Mouse (Mus musculus) spleen, postnatal 10 days (tissue): Measurements from ENCODE around the gene Rsg1.

Source experiments
- DNase-seq, 2 experiments: peaks; one replicate each; pipeline ENCODE4 v3.0.0; 2021 to 2022; ENCODE audit warnings: low spot score in 2 of 2

Rsg1 gene

DNA sequence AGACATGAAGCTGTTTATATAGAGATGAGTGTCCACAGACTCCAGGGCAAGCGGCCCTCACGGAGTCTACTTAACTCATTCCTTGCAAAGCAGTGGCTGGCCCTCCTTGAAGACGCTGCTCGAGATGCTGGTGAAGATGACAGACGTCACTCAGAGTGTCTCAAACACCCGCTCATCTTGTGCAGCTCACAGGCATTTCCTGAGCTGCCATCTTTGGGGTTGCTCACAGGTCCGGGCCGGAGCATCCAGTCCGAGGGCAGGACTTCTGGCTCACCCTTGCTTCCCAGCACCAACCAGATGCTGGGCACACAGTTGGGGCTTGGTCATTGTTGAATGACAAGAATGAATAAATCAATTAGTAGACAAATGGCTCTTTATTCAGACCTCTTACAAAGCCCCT is 864 bp upstream of the Rsg1 start:
- no peak for DNase-seq

DNA sequence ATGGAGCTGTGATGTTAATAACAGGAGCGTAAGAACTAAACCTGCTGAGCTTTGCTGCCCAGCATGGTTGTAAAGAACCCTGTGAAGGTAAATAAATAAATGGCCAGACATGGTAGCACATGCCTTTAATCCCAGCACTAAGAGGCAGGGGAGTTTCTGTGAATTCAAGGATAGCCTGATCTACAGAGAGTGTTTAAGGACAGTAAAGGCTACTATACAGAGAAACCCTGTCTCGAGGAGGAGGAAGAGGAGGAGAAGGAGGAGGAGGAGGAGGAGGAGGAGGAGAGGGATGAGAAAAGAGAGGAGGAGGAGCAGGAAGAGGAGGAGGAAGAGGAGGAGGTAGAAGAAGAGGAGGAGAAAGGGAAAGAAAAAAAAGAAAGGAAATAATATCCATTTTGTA is 414 bp upstream of the Rsg1 start:
- no peak for DNase-seq

DNA sequence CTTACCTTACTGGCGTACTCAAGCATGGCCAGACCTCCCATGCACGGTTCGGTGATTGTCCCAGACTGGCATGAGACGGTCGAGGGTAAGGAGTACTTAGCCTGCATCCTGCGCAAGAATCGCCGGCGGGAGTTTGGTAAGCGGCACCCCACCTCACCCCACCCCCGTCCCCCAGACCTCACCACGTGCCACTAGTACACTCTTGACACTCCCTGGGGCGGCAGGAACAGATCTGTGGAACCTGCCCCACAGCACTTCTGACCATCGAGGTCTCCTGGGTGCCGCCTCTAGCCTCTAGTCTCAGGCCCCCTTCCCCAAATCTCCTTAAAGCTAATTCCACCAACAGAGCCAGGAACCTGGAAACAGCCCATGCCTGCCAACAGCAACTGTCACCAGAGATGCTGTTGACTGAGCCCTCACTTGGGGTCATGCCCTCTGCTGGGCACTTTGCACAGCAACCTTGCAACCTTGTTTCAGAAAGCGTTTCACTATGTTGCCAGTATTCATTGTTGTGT is 638 bp downstream of the Rsg1 start:
- peak; percentile 44 to 74 for DNase-seq

DNA sequence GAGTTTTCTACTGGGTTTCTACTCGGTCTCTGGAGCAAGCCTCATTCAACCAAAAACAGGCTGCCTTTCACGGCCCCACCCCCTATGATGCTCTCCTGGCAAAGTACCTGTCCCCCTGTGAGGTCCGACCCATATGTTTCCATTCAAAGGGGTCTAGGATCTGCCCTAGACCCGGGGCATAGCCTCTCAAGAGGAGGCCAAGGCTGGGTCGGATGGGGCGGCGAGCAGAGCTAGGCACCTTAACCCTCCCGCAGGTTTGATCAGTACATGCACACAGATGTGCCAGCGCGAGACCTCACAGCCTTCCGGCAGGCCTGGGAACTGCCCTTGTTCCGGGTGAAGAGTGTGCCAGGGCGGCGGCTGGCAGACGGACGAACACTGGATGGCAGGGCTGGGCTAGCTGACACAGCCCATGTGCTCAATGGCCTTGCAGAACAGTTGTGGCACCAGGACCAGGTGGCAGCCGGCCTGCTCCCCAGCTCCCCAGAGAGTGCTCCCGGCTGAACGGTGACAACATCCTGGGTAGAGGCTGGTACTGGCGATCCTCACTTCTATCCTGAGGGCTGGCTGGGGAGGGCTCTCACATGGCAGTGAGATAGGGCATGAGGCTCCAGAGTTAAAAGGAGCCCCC is 5.9 kb downstream of the Rsg1 start:
- DNase-seq: no peak

DNA sequence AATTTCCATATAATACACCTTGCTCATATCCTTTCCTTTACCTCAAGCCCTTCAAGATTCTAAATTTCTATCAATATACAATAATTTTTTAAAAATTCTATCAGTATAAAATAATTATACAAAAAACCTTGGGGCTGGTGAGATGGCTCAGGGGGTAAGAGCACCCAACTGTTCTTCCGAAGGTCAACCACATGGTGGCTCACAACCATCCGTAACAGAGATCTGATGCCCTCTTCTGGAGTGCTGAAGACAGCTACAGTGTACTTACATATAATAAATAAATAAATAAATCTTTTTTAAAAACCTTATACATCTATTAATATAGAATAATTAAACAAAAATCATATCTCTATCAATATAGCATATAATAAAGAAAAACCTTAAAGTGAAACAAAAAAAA is 8.1 kb downstream of the Rsg1 start:
- DNase-seq: no peak

DNA sequence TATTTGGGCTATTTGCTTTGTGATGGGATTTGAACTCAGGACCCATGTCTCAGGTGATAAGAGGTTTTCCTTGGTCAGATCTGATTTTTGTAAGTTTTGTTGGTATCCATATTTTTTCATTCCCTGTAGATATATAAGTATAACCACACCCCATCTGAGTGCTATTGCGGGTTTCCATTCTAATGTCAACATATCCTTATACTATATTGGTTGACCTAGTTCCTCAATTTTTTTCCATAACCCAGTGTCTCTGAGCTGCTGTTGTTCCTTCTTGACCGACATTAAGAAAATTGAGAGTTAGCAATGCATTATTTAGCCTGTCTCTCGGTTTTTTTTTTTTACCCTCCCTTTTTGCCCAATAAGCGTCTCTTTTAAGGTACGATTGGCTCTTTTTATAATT is 9.0 kb downstream of the Rsg1 start:
- DNase-seq: no peak

DNA sequence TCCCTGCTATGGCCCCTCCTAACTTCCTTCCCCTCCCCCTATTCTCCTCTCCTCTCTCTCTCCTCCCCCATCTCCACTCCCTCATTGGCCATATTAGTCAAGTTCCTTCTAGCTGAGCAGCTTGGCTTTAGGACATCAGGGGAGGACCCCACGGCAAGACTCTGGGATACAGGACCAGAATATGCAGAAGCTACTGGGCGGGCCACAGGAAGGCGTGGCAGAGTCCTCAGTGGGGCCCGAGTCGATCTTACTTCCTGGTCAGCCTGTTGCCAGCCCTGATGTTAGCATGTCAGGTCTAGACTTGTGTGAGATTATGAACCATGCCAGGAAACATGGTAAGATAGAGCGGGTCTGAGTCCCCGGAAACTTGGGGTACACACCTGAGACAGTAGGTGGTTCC is 14.9 kb downstream of the Rsg1 start:
- DNase-seq: no peak

DNA sequence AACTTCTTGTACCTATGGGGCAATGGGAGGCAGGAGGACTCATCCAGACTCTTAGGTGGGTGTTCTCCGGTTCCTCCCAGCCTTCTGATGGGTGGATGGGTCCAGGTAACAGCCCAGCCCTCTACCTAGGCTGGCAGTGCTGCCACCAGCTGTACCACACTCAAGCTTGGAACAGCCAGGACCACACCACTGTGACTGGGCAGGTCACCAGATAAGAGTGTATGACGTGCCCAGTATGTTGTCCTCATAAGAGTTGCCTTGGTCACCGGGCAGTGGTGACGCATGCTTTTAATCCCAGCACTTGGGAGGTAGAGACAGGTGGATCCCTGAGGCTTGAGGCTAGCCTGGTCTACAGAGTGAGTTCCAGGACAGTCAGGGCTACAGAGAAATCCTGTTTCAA is 19.4 kb downstream of the Rsg1 start:
- DNase-seq: no peak

DNA sequence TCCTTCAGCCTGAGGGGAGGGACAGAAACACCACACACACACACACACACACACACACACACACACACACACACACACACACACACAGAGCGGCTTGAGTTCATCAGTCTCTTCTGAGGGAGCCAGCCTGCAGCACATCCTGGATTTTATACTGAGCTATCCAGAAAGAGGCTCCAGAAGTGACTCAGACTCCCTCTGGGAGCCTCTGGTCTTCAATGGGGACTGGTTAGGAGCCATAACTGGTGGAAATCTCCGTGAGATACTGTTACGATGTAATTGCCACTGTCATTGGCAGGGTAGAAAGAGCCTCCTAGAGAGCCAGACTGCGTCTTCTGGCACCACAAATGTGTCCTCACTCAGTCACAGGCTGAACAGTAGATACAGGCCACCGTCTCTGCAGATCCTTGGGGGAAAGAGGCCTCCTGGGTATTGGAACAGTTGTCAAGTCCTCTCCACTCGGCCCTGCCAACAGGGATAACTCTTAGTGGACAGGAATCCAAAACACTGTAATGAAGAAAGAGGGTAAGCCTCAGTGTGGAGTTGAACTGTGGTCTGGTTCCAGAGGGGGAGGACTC is 21.9 kb downstream of the Rsg1 start:
- no peak for DNase-seq

DNA sequence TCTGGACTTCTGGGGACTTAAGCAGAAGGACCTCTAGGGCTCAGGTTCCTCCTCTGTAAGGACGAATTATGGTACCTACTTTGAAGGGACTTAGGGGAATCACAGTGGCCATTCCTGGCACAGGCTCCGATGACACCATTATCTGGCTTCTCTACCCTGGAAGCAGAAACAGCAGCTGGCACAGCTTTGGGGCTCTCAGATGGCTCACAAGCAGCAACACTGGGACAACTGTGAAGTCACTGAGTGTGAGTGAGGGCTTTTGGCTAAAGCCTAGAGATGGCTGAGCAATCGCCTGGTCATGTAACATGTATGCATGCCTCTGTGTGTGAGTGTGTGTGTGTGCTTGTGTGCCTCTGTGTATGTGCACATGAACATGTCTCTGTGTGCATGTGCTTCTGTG is 23.1 kb downstream of the Rsg1 start:
- DNase-seq: no peak

DNA sequence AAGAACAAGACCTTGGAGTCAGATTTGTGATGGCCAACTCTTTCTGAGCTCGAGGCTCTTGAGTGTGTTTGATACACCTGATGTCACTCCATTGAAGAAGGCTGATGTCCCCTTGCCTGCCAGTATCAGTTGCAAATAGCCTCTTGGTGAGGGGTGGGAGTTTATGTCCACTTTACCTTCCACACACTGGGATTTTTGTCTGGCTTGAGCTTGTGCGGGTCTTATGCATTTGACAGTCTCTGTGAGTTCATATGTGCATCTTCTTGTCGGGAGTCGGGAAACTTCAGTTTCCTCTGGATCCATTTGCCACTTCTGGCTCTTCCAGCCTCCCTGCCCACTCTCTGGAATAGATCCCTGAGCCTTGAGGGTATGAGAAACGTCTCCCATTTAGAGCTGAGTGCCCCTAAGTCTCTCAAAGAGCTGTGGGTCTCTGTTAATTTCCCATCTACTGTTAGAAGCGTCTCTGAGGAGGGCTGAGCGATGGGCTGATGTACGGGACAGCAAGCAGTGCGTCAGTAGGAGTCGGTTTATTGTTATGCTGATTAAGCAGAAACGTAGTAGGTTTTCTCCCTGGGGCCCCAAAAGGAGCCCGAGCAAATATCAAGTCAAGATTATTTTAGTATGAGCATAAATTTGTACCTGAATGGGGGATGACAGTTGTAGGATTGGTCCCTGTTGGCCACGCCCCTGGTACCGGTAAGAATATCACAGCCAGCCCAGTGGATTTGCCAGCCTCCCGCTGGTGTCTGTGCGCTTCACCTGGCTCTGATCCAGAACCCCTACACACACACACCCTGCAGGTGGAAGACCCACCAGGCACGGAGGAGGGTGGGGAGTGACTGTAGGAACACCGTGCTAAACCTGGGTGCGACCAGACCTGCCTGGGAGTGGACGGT is 25.0 kb downstream of the Rsg1 start:
- DNase-seq: no peak

DNA sequence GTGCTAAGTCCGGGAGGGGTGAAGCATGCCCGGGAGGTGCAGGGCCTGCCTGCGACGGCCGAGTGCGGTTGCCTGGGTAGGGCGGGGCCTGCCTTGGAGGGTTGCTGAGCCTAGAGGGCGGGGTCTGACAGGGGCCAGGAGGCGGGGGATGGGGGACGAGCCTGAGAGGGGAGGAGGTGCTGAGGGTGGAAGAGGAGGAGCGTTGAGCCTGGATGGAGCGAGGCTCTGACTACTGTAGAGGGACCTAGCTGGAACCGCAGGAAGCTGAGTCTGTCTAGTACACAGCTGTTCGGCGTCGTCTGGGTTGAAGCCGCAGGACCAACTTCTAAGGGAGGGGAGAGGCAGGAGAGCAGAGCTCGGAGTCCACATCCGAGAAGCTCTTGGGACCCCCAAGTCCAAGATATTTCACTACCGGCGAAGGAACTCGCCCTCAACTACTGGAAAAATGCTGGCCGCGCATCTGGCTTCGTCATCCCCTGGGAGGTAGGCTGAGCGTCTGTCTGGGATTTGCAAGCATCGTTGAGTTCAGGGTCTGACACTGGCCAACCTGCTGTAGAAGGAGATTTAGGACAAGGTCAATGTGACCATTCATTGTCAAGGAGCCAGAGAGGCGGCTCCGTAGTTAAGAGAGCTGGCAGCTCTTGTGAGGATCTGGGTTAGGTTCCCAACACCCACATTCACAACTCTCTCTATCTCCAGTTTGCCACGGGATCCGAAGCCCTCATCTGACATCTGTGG is 25.8 kb downstream of the Rsg1 start, which contains the start of gene Arhgef19:
Arhgef19 (plus strand) TSS at position 112 of the 738 bp plus-strand sequence.
- peak; percentile 40 to 81 for DNase-seq

DNA sequence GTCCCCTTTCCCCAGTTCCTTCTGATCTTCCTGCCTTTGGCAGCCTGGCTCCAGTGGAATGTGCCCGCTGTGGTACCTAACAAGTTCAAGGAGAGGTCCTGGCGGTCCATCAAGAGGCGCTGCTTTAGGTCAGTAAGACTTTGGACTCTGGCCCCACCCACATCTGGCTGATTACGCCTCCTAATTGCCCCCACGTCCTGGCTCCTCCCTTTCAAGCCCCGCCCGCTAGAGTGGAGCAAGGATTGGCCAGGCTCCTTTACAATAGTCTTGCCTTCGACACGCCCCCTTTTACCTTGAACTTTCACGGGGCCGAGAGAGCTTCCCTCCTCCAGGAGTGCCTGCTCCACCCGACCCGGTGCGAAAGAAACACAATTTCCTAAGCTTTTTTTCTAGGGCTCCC is 26.9 kb downstream of the Rsg1 start:
- no peak for DNase-seq

DNA sequence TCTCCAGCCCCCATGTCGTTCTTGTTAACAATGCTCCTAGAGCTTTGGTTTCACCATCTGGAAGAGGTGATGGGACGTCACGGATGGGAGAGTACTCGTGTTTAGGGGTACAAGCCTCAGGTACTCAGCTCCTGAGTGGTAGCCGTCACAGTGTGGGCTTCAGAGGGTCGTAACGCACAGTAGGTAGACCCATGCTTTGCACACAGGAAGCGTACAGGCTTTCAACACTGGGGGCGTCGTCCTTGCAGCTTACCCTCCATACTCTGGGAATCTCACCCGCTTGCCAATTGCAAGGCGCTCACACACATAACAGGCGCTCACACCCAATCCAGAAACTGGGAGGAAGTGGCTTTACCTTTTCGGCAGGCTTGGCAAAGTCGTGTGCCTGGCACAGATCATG is 28.1 kb downstream of the Rsg1 start:
- no peak for DNase-seq

DNA sequence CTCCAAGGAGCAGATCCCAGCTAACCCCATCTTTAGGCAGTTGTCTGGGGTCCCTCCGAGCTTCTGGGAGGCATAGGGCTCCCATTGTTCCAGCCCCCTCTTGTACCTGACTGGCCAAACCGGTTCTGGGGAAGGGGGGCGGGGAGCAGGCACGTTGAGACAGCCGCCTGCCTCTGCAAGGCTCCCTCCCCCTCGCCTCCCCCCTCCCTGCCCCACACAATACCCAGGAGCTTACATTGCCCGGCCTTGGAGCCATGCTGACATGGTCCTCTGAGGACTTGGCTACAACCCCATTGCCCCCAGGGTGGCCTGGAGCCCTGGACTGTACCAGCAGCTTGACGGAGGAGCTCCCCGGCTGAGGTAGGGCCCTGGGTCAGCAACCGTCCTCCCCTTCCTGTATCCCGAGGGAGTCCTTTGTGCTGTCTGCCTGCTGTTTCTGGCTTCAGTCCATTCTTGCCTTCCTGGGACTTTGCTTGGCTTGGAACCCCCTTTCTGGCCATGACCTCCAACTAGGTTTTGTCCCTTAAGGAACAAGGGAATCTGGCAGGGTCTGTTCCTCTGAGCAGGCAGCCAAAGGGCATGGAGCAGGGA is 29.0 kb downstream of the Rsg1 start:
- DNase-seq: no peak

DNA sequence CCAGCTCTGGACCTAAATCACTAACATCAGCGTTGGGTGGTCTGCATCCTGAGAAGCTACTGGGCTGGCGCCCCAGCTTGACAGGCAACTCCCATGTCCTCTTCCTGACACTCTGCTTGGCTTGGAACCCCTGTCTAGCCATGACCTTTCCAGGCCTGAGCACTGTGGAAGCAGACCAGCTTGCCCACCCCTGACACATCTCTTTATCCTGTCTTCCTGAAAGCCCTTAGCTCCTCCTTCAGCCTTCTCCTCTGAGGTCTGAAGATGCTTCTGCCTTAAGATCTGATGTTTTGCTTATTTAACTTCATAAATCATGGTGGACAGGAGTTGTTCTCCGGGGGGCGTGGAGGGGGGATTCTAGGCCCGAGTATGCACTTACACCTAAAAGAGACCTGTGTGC is 29.9 kb downstream of the Rsg1 start:
- no peak for DNase-seq

DNA sequence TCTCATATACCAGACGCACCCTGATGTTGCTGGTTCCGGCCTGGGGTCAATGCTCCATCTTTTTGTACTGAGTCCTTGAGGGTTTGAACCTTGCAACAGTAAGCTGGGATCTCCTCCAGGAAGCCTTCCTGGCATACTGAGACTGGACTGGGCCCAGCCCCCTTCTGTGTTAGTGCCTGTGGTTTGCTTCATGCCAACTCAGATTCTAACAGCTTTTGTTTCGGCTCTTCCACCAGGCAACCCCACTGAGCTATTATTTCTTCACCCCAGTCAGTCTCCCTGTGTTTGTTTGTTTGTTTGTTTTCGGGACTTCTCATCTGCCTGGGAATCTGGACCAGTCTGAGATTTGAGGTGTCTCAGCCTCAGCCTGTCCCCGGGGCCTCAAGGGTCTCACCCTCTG is 30.6 kb downstream of the Rsg1 start:
- no peak for DNase-seq

DNA sequence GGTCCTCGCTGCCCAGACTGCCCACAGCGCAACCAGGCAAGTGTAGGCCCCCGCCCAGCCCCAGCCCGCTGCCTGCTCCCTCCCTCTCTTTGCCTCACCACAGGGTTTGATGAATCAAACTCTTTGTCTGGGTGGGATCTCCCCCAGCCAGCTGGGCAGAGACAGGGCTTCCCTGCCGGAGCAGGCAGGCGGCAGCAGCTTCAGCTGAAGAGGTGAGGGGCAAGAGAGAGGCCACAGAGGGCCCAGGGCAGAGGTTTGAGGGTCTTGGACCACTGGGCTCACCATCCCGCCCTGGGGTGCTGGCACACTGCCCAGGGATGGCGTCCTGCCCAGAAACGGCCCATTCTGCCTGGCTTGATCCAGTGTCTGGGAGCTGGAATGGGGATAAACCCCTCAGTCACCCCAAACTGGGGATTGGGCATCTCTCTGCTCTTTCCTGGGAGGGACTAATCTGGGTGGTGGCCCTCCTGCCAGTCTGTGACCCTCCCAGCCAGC is 31.2 kb downstream of the Rsg1 start:
- no peak for DNase-seq

DNA sequence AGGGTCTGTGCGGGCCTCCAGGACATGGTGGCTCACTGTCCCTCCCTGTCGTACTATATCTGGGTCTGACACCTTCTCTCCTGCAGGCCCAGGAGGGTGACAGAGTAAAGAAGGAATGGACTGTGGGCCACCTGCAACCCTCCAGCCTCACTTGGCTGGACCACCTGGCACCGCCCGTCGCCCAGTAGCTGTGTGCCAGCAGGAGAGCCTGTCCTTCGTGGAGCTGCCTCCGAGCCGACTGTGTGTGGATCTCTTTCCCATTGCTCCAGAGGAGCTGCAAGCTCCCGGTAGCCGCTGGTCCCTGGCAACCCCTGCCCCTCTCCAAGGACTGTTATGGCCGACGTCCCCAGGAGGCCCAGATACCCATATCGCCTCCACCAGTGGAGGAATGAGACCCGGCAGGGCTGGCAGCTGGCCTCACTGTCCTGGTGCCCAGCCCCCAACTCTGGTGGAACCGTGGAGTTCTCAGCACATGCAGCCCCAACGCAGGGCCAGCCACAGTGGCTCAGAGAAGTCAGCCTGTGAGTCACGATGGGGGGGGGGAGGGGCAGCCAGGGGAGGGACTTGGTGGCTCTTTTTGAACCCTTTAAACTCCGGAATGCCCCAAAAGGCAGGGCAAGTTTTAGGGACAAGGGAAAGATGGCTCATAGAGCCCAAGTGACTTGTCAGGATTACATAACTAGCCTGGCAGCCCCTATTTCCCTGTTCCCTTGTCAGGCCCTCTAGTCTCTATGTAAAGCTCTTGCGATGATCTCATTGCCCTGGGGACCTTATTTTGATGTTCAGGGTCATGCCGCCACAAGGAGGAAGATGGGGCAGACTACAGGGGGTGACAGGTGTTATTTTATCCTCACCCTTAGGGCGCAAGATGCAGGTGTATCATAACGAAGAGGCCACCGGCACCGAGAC is 32.6 kb downstream of the Rsg1 start:
- no peak for DNase-seq

DNA sequence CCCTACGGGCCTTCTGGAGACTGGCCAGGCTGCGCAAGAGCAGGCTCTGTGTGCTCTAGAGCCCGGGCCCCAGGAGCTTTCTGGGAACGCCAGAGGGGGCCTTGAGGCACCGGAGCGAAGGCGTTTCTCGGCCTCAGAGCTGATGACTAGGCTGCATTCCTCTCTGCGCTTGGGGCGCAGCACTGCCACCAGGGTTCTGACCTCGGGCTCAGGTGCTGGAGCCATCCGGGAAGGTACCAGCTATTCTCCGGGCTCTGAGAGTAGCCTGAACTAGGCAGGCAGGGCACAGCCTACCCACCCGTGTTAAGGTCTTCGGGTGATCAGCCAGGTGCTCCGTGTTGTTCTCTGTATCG is 33.2 kb downstream of the Rsg1 start:
- no peak for DNase-seq
